Mouse (Mus musculus): Measurements from ENCODE around the gene Lin52.
"Not testable (repeated sequence)": the region's sequence is repeated elsewhere in the genome, so short reads cannot be mapped to it uniquely, and the experiment has no call there.

Lin52 gene

GRCm38 (mm10) chr12:84539537-84539936, 88.3 kb downstream of the Lin52 start:
- DNase-seq (ENCODE audit: low spot score in 2 of 2) = not testable (repeated sequence)

- no peak for DNase-seq (ENCODE audit: low spot score in 2 of 2)
These were observed 90.3 kb downstream of the Lin52 start for GRCm38 (mm10) chr12:84541391-84541958.

- peak; percentile 13 to 37 for DNase-seq (ENCODE audit: low spot score in 2 of 2)
These were observed 94.8 kb downstream of the Lin52 start for GRCm38 (mm10) chr12:84546028-84546427.

DNA sequence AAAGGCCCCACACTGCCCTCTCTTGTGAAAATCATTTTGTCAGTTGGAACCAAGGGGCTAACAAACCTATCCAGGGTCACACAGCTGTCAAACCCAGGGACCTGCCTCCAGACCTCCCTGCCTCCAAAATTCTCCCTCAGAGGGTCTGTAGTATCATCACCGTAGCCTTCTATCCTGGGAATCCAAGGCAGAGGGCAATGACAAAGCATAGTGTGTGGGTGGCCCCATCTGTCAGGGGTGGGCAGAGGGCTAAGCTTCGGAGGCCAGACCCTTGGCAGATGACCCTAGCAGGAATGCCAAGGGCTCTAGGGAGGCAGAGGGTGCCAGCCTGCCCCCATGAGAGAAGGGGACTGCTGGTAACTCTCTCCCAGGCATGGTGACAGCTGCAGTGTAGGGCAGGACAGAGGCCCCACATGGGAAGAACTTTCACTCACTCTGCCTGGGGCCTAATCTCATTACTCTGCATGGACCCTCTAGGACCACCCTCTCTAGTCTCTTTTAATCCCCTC, 95.4 kb downstream of the Lin52 start:
- no peak for DNase-seq (ENCODE audit: low spot score in 2 of 2)

GRCm38 (mm10) chr12:84548251-84548650, 97.0 kb downstream of the Lin52 start:
- DNase-seq (ENCODE audit: low spot score in 2 of 2) = no peak

- DNase-seq (ENCODE audit: low spot score in 2 of 2) = no peak
These were observed 104.0 kb downstream of the Lin52 start for GRCm38 (mm10) chr12:84555218-84555617.

DNA sequence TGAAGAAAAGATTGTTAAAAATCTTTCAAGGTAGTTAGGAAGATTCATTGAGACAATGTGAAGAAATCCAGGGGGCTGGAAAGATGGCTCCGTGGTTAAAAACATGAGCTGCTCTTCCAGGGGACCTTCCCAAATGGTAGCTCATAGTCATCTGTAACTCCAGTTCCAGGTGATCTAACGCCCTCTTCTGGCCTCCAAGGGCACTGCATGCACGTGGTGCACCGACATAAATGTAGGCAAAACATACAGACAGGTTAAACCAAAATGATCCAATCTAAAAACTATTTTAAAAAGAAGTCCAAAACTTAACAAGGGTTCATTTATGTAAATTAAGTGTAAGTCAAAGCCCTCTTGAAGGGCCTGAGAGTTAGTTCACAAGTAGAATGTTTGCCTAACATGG, 111.3 kb downstream of the Lin52 start:
- no peak for DNase-seq (ENCODE audit: low spot score in 2 of 2)

- no peak for DNase-seq (ENCODE audit: low spot score in 2 of 2)
These were observed 116.4 kb downstream of the Lin52 start for GRCm38 (mm10) chr12:84567576-84567975.

DNA sequence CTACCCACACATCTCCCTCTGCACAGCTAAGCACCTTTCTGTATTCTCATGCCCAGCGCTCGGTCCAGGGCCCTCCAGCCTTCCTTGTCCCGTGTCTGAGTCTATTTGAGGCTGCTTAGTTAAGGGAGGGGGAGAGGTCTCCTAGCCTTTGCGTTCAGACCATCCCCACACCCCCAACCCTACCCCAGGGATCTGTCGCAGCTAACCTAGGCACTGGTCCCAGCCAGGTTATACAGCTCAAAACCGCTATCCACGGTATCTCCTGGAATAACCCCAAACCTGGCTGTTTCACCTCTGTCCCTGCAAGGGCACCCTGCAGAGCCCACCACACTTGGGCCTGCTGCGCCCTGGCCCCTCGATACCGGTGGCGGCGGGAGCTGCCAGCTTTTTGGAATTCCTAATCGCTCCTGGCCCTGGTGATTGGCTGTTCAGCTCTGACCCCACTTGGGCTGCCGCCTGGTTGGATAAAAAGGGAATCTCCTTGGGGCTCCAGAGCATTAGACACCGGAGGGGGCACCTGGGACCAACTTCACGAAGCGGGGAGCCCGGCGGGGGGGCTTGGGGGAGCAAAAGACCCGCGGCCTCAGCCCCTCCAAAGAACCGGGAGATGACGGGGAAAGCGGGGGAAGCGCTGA, 118.2 kb downstream of the Lin52 start, which contains the start of gene Vsx2:
Vsx2 (plus strand) TSS at position 427 of the 635 bp plus-strand sequence.
- DNase-seq (ENCODE audit: low spot score in 2 of 2) = no peak

GRCm38 (mm10) chr12:84569976-84570693, 118.9 kb downstream of the Lin52 start:
- DNase-seq (ENCODE audit: low spot score in 2 of 2) = no peak

GRCm38 (mm10) chr12:84570694-84571415, 119.6 kb downstream of the Lin52 start:
- DNase-seq (ENCODE audit: low spot score in 2 of 2) = no peak

- no peak for DNase-seq (ENCODE audit: low spot score in 2 of 2)
These were observed 120.5 kb downstream of the Lin52 start for GRCm38 (mm10) chr12:84571466-84572340.

DNA sequence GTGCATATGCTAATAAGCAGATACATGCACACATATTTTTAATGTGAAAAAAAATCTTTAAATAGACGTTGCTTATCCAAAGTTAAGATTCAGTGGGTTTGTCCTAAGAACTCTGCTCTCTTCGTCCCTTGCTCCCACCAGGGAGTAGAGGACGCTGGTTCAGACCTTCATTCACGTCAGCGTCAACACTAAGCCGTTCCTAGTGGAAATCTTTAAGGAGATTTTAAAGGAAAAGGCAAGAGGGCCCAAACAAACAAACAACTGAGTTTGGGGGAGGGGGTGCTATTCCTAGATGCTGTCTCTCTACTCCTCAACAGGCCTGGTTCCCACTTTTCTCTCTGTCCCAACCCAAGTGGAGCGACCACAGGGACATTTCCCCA, 121.1 kb downstream of the Lin52 start:
- no peak for DNase-seq (ENCODE audit: low spot score in 2 of 2)

DNA sequence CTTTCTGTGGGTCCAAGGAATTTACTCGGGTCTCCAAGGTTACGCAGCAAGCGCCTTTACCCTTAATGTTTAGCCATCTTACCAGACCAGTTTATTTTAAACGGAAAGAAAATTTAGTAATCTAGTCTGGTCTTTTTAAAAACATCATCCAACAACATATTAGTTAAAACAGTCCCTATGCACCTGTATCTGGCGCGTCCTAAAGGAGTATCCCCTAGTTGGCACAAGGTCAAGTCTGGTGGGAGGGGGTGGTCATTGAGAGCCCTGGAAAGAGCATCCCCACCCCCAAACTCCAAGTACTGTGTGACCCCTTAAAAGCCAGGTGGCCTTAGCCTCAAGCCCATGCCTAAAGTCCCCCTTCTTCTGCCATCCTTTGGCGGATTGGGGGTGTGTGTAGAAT, 121.9 kb downstream of the Lin52 start:
- no peak for DNase-seq (ENCODE audit: low spot score in 2 of 2)

DNA sequence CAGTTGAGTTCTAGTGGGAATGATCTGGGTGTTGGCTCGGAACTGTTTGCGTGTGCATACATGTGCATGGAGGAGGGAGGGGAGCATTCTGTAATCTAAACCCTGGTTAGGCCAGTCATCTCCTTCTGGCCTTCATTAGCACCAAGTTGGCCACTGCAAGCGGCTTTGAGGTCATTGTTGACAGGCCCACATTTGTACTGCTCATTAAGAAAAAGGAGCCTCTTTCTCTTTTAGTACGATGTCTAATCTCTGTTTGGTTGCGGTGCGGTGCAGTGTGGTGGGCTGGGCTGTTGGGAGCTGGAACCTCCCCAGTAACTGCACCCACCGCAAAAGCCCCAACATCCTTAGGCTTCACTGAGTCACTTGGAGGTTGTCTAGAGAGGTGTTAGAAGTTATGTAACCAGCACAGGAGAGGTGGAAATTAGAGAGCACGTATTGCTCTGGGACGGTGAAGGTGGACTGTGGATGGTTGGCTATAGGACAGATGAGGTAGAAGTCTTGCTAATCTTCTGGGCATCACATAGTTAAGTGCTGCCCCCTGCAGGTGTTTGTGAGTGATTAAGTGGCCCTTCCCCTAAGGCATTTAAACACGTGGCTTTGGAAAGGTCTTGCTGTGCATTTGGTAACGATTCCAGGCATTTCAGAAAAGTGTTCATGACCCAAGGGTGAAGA, 126.7 kb downstream of the Lin52 start:
- no peak for DNase-seq (ENCODE audit: low spot score in 2 of 2)

GRCm38 (mm10) chr12:84578440-84578770, 127.2 kb downstream of the Lin52 start:
- no peak for DNase-seq (ENCODE audit: low spot score in 2 of 2)

DNA sequence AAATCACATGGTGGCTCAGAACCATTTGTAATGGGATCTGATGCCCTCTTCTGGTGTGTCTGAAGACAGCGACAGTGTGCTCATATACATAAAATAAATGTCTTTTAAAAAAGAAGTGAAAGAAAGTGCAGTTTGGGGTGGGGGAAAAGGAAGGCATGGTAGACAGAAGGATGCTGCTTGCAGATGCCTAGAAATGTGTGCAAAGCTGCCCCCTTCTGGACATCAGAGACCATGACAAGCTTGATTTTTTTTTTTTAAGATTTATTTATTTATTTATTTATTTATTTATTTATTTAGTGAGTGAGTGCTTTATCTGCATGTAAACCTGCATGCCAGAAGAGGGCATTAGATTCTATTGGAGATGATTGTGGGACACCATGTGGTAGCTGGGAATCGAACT, 130.1 kb downstream of the Lin52 start:
- DNase-seq (ENCODE audit: low spot score in 2 of 2) = no peak

DNA sequence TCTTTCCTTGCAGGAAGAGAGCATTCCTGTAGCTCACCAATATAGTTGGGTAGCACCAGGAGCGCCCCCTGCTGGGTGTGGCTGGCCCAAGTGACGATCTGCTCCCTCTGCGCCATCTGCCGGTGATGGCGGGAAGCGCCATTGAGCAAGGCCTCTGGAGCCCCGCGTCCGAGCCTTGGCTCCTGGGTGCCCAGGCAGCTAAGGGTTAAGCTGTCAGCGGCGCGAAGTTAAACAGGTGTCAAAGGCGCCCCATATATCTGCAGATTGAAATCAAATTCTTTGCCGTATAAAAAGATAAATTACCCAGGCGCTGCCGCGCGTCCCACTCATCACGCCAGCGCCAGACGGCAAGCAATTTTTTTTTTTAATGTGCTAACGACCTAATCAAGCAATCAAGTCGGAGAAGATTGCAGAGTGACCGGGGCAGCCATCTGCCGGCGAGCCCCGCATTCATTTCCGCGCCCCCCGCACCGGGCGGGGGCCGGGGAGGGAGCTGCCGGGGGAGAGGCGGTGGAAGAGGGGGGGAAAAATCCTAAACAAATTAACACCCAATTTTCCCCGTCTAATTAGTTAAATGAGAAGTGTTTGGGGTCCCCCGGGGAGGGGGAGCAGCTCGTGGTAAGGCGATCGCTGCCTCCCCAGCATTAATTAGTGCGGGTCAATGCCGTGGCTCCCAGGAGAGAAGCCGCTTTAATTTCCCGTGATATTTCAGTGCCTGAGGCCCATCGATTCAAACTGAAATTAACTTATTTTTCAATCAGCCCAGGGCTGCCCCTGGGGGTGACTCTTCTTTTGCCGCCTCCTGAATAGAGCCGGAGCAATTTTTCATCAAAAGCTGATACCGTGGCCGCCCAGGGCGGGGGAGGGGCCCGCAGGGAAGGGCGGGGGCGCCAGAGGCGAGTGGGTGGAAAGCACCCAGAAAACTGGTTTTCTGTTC, 138.9 kb downstream of the Lin52 start:
- DNase-seq (ENCODE audit: low spot score in 2 of 2) = peak; percentile 82 to 88

Data from natural killer cell, adult 2 months (primary cell).